Mouse (Mus musculus) kidney, adult 2 months (tissue): ENCODE results near the gene Olfr763. TPM values are rescaled to one million over a fixed set of nuclear protein-coding genes. Genes with fewer than 3 reads are reported as not detected.

Source experiments
- DNase-seq: peaks from one replicate; pipeline ENCODE4 v3.0.0; 2021
- H3K27ac ChIP-seq: fragments of 200-500 bp; 2 replicates; pipeline ENCODE4 v1.5.1; 2012; ENCODE audit warnings: low read depth, low read length, control low read depth, inconsistent platforms; ENCODE audit not compliant: insufficient read depth
- H3K27me3 ChIP-seq: fragments of 200-500 bp; replicated peaks from 2 replicates; pipeline ENCODE4 v1.6.1; 2012; ENCODE audit warnings: mild to moderate bottlenecking, moderate library complexity, low read length, inconsistent platforms; ENCODE audit not compliant: control insufficient read depth, insufficient read depth
- H3K36me3 ChIP-seq: fragments of 200-500 bp; 2 replicates; pipeline ENCODE4 v1.6.1; 2012; ENCODE audit warnings: mild to moderate bottlenecking, moderate library complexity, low read length, inconsistent platforms; ENCODE audit not compliant: control insufficient read depth, insufficient read depth
- H3K4me1 ChIP-seq: fragments of 200-500 bp; 2 replicates; pipeline ENCODE4 v1.6.1; 2011; ENCODE audit warnings: low read length; ENCODE audit not compliant: control insufficient read depth, insufficient read depth
- H3K4me3 ChIP-seq: fragments of 200-500 bp; 2 replicates; pipeline ENCODE4 v1.5.1; 2011; ENCODE audit warnings: mild to moderate bottlenecking, low read depth, low read length, control low read depth; ENCODE audit not compliant: insufficient read depth
- CTCF ChIP-seq: fragments of 200-500 bp; conservative IDR thresholded peaks from 2 replicates; pipeline ENCODE4 v1.5.1; 2011; ENCODE audit warnings: low read depth, mild to moderate bottlenecking, control low read depth, low read length, moderate library complexity, mixed read lengths; ENCODE audit not compliant: insufficient read depth, insufficient read length
- POLR2A ChIP-seq: fragments of 200-500 bp; IDR thresholded peaks from one replicate; pipeline ENCODE4 v1.6.1; 2011; ENCODE audit warnings: low read depth, low read length, control low read depth
- WGBS: fragments of 180-500 bp; shearing (Covaris S2); methylation state at CpG from one replicate; pipeline ENCODE4 v1.1.7; 2018; 5-methylcytosine and 5-hydroxymethylcytosine counted together
- polyA plus RNA-seq: library from polyadenylated mRNA; depleted of rRNA; stranded (reverse); fragments of >200 nt; gene quantifications from 2 replicates; pipeline ENCODE4 v1.2.3, GENCODE M21; 2012; rRNA removed

The Olfr763 gene
- polyA plus RNA-seq, result not detected in 2 replicates

GRCm38 (mm10) chr10:129010288-129010841 lies at the start of gene Olfr763:
TSS of gene Olfr763 (plus strand) at chr10:129010791.
- TF ChIP-seq POLR2A (no peak), CTCF (no peak)
- H3K27me3 ChIP-seq, result no peaks in the 10 kb centered on the region
- no peak for DNase-seq
- WGBS, result 60% methylated on average over 2 of the region's 2 CpGs
- no peak within 1 kb of the TSS for H3K27ac ChIP-seq
- H3K4me1 ChIP-seq, result no peaks in the 10 kb centered on the region
- no peaks in the 10 kb centered on the region for H3K36me3 ChIP-seq
- H3K4me3 ChIP-seq, result no peak within 1 kb of the TSS

- peaks cover 14% of the 10 kb centered on the region; the same call in 1 of the 2 replicates for H3K4me1 ChIP-seq
- no peaks in the 10 kb centered on the region for H3K36me3 ChIP-seq
- H3K4me3 ChIP-seq, result no peak overlapping the region
- DNase-seq, result peak; percentile 89
- WGBS, result 27% methylated on average over 2 of the region's 2 CpGs
- no peaks in the 10 kb centered on the region for H3K27me3 ChIP-seq
- TF ChIP-seq POLR2A, result no peak
- no peak for TF ChIP-seq CTCF
- H3K27ac ChIP-seq, result peak overlapping the region; percentile 88
Measured at GRCm38 (mm10) chr10:128964961-128965360, 45.6 kb upstream of the Olfr763 start.

- Histone ChIP-seq H3K27me3 (no peaks in the 10 kb centered on the region), H3K4me1 (peaks cover 14% of the 10 kb centered on the region; the same call in 1 of the 2 replicates), H3K4me3 (no peak overlapping the region), H3K36me3 (no peaks in the 10 kb centered on the region), H3K27ac (peak overlapping the region; percentile 84)
- TF ChIP-seq POLR2A (no peak), CTCF (no peak)
- WGBS, result 73% methylated on average over 6 of the region's 6 CpGs
- DNase-seq, result no peak
Measured at GRCm38 (mm10) chr10:128965871-128966270, 44.7 kb upstream of the Olfr763 start.

DNA sequence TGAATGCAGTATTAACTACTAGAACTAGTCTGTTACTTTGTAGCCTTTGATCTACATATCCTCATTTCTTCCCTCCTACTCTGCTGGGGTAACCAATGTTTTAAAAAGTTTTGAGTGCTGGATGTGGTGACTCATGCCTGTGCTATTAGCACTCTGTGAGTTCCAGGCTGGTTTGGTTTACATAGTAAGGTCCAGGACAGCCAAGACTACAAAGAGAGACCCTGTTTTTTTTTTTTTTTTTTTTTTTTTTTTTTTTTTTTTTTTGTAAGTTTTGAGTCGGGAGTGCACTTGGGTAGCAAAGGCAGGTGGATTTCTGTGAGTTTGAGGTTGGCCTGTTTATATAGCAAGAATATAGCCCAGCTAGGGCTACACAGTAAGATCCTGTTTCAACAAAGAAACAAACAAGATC lies 42.2 kb upstream of the Olfr763 start:
- peaks cover 14% of the 10 kb centered on the region; the same call in 1 of the 2 replicates for H3K4me1 ChIP-seq
- DNase-seq, result no peak
- no peaks in the 10 kb centered on the region for H3K36me3 ChIP-seq
- H3K27me3 ChIP-seq, result no peaks in the 10 kb centered on the region
- no peak for TF ChIP-seq CTCF
- TF ChIP-seq POLR2A, result no peak
- H3K27ac ChIP-seq, result no peak overlapping the region
- 16% methylated on average over 1 of the region's 1 CpGs for WGBS
- H3K4me3 ChIP-seq, result no peak overlapping the region

DNA sequence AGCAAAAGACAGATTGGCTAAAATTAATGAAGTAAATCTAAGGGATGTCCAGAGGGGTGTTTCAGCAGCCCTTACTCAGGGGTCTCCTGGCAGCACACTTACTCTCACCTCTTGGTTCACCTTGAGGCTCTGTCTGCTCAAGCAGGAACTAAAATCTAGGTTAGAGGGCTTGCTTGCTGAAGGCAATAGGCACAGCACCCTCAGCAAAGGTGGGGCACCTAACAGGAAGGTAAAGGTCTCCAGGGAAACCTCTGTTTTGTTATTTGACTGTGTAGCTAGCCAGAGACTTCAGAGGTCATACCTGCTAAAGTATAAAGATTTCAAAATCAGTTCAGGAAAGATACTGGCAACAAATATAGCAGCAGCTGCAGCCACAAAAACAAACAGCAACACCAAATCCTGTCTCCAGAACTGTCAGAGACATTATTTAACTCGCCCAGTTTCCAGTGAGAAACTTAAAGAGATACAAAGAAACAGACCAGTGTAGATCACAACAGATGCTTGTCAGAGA lies 39.8 kb upstream of the Olfr763 start:
- TF ChIP-seq CTCF, result no peak
- no peak for TF ChIP-seq POLR2A
- Histone ChIP-seq H3K27me3 (no peaks in the 10 kb centered on the region), H3K27ac (no peak overlapping the region), H3K36me3 (no peaks in the 10 kb centered on the region), H3K4me1 (no peaks in the 10 kb centered on the region), H3K4me3 (no peak overlapping the region)
- WGBS, result 41% methylated on average over 1 of the region's 1 CpGs
- no peak for DNase-seq

DNA sequence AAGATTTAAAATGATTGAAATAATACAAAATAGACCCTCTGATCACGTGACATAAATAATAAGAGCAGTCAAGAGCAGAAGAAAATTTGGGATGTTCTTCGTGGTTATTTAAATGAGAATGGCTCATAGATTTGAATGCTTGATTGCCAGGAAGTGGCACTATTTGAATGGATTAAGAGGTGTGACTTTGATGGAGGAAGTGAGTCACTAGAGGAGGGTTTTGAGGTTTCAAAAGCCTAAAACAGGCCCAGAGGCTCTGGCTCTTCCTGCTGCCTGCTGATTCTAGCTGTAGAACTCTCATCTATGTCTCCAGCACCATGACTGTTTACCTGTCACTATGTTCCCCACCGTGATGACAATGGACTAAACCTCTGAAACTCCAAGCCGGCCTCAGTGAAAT lies 37.8 kb upstream of the Olfr763 start:
- WGBS, result 79% methylated on average over 4 of the region's 4 CpGs

DNA sequence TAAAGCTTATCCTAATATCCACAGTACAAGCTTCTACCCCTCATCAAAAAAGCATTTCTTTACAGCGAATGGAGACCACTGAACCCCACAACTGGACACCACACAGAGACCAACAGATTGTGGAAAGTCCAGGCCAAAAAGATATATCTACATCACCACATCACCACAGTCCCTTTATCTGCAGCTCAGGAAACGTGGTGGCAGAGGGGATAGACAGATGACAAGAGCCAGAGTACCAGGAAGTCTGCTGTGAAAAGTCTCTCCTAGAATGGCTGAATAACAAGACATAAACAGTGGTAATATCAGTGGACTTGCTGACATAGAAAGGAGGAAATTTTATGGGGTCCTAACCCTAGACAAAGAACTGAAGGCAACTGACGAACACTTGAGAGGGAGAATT lies 34.2 kb upstream of the Olfr763 start:
- Histone ChIP-seq H3K4me3 (no peak overlapping the region), H3K4me1 (peaks cover 2% of the 10 kb centered on the region; the same call in 1 of the 2 replicates), H3K36me3 (no peaks in the 10 kb centered on the region), H3K27me3 (no peaks in the 10 kb centered on the region), H3K27ac (no peak overlapping the region)
- 86% methylated on average over 3 of the region's 3 CpGs for WGBS
- no peak for TF ChIP-seq CTCF
- no peak for TF ChIP-seq POLR2A
- DNase-seq, result no peak

More for the DNA sequence above, 37.8 kb upstream of the Olfr763 start:
- Histone ChIP-seq H3K4me3 (no peak overlapping the region), H3K27me3 (no peaks in the 10 kb centered on the region), H3K27ac (no peak overlapping the region), H3K36me3 (no peaks in the 10 kb centered on the region), H3K4me1 (no peaks in the 10 kb centered on the region)
- no peak for DNase-seq
- no peak for TF ChIP-seq POLR2A
- no peak for TF ChIP-seq CTCF
